Mouse (Mus musculus) layer of hippocampus, postnatal 10 days (tissue): Measurements from ENCODE around the gene Scn11a. TPM values are rescaled to one million over a fixed set of nuclear protein-coding genes. Genes with fewer than 3 reads are reported as not detected.
A peak's percentile ranks its signal among the peaks of the same experiment; 100 is the strongest.

Source experiments
- DNase-seq, 2 experiments: peaks; one replicate each; pipeline ENCODE4 v3.0.0; 2021; ENCODE audit warnings: low spot score in 2 of 2
- long read RNA-seq: library from polyadenylated mRNA; stranded (forward); transcript quantifications from one replicate; pipeline ENCODE4 v2.0.0, GENCODE M21; 2023
- total RNA-seq, 2 experiments: library from RNA; stranded (reverse); gene quantifications; 2 replicates each; pipeline ENCODE4 v1.2.3; 2021

Scn11a gene
- total RNA-seq, result under 1 TPM; 0.18 to 0.25 TPM
- long read RNA-seq, result 0 reads

DNA sequence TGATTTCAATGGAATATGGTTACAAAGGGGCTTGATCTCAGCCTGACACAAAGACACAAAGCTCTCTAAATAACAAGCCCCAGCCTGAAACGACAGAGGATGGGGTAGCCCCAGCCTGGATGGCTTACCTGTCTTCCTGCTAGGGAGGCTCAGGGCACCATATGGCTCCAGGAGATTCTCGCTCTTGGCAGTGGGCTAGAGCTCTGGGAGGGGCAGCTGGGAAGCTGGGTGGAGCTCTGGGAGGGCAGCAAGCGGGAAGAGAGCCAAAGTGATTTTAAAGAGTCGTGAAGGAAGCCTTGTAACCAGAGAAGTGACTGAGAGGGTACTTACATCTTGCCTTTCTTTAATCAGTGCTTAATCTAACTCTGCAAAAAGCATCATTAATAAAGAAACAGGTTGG lies at the start of gene Scn11a:
Gene Scn11a, minus strand, starts transcription at position 160 of the 400 bp plus-strand sequence.
- DNase-seq, result no peak

DNA sequence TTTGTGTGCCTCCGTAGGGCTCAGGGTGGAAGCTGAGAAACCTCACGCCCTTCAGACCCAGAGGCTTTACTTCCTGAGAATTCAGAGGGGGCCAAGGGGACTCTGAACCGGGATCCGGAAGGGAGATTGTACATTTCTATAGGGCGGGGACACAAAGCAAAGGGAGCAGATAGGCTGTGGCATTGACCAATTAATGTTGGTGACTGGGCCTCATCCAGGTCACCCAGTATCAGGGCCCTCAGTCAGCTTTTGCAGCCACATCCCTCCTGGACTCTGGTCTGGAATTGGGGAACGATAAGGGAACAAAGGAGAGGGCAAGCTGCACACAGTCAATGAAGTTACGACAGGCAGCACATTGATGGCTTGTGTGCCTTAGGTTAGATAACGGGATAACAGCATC lies 28.9 kb upstream of the Scn11a start:
- no peak for DNase-seq

DNA sequence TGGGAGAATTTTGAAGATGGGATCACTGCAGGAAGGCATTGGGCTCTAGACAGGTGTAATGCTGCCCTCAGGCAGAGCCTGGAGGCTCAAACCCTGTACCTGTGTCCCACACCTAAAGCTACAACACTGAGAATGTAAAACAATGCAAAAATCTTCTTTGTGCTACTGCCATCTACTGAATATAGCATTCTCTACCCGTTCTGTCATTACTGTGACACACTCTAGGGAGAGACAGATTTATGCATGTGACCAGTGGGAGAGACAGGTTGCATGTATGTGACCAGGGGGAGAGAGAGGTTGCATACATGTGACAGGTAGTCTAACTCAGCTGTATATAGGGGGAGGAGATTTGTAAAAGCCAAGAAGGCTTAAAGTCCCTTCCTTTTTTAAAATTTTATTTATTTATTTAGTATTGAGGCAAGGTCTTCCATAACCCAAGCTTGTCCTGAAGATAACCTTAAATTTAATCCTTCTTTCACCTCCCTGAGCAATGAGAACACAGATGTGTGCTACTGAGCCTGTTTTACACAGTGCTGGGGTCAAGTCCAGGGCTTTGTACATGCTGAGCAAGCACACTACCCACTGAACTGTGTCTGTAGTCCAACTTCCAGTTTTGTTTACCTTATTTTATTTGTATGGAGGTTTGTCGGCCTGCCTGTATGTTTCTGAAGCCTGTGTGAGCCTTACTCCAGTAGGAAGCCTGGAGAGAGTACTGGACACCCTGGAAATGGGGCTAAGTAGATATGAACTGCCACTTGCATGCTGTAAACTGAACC lies 28.0 kb upstream of the Scn11a start:
- no peak for DNase-seq

DNA sequence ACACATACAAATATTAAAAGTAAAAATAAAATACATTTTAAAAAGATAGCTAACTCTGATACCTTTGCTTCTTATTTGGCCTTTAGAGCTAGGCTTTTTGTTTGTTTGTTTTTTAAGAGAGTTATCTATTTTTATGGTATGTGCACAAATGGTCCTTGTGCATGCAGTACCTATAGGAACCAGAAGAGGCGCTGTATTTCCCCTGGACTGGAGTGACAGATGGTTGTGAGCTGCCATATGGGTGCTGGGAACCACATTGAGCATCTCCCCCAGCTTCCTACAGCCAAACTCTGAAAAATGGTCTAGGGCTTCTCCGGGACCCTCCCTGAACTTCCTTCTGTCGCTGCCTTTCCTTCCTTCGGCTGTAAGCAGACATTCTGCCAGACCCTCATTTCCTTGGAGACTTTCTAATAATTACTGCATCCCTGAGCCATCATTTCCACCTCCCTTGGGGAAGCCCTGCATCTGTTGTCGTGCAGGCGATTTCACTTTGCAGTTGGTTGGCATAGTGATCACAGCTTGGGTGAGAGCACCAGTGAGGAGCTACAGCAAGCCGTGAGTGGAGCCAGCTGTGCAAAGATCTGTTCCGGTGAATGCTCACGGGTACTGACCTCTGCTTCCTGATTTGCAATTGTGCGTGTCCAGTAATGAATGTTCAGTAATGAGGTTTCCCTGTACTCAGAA lies 27.2 kb upstream of the Scn11a start:
- peak; percentile 40 to 45 for DNase-seq

DNA sequence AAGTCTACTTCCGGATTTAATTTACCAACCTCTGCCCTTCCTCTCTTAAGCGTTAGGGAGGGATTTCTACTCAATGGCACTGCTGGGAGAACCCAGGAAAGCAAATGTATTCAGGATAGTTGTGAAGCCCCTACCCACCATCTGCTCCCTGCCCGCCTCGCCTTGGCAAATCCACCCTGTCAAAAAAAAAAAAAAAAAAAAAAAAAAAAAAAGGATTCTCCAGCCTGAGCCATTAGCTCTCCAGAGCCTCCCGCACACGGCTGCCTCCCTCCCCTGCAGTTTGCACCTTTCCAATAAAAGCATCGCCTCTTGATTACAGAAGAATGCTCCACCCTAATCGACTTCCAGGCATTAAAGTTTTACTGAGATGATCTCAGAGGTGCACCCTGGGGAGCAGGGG lies 24.0 kb upstream of the Scn11a start:
- DNase-seq, result peak in 1 of 2 experiments; percentile 23

DNA sequence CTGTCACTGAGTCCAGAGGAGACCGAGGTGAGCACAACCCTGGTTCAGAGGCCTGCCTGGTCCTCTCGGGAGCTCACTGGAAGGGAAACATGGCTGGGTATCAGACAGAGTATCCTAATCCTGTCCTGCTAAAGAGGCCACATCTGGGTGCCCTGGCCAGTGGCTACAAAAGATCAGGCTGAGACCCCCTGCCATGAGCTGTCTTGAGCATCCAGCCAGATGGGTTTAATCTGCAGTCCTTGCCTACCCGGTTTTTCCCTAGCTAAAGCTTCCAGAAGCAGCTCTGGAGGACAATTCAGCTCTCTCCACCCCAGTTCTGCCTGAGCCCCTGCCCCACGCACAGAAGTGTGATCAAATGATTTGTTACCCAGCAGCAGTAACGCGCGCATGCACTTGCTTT lies 23.4 kb upstream of the Scn11a start:
- DNase-seq, result no peak

DNA sequence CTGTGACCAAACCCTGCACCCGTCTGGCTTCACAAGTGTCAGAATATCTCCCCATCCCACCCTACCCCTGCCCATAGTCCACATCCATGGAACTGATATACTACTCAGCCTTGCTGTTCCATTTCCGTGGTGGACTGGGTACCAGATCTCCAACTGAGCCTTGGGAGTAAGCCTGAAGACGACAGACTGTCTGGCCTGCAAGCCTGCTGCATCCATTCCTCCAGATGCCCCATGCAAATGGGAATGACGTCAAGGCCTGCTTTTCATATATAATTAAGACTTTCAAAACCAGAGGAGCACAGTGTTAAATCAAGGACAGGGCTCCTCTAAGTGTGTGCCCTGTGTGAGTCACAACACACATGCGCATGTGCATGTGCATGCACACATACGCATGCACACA lies 21.9 kb upstream of the Scn11a start:
- no peak for DNase-seq

DNA sequence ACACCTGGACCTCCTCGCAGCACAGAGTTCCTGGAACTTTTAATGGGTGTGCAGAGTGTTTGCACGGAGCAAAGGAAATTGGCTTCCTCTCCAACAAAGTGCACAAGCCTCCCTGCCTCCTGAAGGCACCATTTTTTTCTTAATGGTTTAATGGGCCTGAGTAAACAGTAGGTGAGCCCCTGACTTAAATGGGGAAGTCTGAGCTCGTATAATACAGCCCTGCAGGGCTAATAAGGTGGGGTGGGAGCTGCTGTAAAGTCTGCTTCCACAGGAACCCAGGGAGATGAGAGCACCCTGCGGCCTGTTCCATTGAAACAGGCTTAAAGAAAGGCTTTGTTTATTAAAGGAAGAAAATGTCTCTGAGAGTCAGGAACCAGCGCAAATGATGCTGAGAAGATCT lies 19.5 kb upstream of the Scn11a start:
- no peak for DNase-seq

DNA sequence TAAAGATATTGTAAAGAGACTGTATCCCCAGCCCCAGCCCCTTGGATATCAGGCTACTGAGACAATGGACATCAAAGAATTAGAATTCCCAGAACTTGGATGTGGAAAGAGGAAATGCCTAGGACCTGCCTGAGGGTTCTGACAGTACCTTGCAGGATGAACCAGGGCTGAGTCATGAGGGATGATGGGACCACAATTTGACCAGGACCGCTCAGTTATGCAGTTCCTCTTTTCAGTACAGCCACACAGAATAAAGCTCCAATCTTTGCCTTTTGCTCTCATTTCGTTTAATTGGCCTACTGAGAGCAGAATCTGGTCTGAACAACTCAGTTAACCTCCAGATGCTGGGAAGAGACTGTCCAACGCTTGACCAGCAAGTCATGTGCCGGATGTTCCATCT lies 18.3 kb upstream of the Scn11a start:
- DNase-seq, result no peak

DNA sequence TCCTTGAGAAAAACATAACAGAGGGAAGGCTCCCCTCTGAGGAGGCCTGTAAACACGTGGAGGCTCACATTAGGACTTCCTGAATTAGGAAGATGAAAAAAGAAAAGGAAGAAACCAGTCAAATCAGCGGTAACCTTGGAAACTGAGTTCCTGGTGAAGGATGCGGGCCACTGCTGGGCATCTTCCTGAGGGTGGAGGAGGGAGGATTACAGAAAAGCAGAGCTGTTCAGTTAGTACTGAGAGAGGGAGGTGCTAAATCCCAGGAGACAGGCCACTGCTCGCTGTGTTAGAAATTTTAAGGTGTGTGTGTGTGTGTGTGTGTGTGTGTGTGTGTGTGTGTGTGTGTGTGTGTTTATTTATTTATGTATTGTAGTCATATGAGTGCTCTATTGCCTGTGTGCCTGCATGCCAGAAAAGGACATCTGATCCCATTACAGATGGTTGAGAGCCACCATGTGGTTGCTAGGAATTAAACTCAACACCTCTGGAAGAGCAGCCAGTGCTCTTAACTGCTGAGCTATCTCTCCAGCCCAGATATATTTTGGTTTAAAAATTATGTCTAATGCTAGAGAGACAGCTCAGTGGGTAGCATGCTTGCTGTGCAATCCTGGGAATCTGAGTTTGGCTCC lies 17.4 kb upstream of the Scn11a start:
- peak in 1 of 2 experiments; percentile 17 for DNase-seq

DNA sequence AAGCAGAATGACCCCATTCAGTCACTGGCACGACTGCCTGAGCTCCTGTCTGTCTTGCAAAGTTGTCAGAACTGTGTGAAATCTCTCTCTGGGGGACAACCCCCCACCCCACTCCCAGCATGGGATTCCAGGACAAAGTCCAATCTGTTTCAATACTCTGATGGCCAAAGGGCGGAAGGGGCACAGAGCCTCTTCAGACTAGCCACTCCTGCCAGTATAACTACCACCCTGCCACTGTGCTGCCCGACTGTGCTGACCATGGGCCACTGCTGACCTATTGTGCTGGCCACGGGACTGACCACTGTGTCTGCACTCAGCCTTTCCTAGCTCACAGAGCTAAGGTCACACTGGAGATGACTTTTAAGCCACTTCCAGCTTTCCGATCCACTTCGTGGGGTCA lies 16.8 kb upstream of the Scn11a start:
- DNase-seq, result no peak

DNA sequence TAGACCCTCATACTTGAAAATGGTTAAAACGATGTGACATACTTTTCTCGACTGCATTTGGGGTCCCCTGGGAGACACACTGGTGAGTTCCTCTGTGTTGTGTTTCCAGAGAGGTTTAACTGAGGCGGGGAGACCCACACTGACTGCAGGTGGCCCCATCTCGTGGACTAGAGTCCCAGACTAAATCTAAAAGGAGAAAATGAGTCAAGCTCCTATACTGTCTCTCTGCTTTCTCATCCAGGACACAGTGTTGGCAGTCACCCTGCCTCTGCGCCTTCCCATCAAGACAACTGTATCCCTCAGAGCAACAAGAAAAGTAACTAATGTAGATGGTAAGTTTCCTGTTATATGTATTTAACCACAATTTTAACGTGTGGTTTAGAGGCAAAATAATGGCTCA lies 15.9 kb upstream of the Scn11a start:
- DNase-seq, result no peak

DNA sequence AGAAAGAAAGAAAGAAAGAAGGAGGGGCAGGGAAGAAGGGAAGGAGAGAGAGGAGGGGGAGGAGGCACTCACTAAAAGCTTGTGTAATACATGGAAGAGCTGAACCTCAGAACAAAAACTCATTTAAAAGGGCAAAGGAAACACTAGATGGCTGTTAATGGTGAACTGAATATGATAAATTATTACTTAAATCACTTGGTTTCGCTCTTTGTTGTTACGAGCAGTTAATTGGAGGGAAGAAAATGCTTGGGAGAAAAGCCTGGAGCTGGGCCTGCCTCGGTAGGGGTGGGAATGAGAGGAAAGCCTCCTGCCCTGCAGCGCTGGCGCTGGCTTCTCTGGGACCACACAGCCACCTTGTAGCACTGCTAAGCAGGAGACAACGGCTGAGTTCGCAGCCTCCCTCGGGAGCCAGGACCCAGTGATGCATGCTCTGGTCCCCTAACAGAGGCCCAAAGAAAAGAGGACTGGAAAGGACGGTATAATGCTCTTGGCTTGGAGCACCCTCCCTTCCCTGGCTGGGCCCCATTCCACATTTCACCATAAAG lies 10.4 kb upstream of the Scn11a start:
- no peak for DNase-seq

DNA sequence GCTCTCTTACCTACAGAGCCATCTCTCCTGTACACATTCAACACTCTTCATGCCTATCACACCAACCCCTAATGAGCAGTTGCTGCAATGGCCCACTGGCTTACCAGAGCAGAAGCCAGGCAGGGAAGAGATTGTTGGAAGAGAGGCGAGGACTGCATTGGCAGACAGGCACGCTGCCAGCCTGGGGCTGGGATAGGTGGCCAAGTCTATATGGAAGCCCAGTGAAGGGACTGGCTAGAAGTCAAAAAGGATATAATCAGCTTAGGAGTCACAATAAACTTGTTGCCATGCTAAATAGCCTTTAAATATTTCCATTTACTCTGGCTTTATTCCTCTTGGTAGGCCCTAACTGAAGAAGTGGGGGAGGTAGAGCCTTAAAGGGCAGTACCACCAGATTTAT lies 5.7 kb upstream of the Scn11a start:
- DNase-seq, result no peak

DNA sequence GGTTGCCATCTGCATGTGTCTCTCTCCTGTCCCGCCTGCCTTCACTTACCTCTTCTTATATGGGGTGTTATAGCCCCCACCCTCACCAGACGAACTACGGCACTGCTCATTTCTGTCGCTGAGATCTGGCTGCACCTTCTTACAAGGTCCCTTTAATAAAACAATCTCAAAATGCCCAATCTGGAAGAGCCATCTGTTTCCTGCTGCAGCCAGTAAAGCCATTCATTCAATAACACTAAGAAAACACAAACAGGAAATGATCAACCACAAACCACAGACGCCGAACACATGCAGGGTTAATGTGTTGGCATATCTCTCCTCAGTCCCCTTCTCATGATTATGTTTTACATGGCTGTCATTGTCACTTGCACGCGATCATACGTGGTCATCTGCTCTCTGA lies 1.5 kb downstream of the Scn11a start:
- no peak for DNase-seq

DNA sequence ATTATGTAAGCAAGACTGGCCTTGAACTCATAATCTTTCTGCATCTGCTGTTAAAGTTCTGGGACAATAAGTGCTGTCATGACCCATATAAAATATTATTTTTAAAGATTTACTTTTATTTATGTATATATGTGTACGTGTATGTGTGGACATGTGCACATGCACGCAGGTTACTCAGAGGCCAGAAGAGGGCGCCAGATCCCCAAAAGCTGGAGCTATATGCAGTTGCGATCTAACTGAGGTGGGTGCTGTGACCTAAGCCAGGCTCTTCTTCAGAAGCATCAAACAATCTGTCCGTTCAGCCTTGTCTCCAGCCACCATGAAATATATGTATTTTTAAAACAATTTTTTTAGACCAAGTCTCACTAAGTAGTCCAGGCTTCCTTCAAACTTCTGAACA lies 11.6 kb downstream of the Scn11a start:
- DNase-seq, result no peak

DNA sequence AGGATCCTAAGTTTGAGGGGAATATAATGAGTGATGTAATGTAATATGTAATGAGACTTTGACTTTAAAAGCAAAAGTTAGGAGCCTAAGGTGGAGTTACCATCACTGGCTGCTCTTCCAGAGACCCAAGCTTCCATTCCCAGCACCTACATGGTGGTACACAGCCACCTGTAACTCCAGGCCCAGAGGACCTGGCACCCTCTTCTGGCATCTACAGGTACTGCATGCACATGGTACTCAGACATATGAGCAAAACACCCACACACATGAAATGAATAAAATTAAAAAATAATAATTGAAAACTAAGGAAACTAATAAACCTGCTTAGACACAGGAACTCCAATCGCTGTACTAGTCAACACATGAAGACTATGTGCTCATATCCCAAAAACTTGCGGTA lies 18.8 kb downstream of the Scn11a start:
- DNase-seq, result no peak

DNA sequence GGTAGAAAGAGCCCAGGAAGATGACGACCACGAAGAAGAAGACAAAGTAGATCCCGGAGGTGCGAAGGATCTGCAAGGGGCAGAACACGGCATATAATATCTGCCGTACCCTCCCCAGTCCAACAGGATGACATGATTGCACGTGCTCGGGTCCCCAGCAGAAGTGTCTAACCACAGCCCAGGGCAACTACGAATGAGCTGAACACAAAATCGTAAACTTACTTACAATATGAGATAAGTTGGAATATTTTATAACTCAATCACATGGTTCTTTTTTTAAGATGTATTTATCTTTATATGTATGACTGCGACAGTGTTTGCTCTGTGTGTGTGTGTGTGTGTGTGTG lies 20.8 kb downstream of the Scn11a start:
- DNase-seq, result no peak

DNA sequence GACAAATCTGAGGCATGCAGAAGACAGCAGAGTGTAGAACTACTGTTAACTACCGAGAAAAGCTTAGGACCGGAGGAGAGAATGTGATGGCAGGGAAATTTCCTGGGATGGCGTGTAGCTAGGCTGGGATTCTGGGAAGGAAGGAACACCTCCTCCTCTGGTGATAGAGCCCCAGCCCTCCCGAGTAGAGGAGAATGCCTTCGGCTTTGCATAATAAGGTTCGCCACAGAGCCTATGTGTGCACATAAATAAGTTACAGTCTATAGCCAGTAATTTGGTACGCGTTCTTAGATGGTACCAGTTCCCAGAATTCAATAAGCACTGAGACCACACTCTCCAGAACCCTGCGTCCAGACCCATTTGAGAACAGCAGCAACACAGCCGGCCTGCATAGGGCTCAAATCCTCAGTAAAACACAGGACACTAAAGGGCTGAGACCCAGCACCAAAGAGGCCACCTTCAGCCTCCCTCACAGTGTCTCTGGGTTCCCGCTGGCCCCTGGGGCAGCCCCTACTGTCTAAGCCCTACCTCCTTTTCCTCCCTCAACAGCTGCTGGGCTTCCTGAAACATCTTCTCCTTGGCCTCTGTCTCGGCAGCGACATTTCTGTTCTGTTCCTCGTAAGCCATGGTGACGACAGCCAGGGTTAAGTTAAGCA lies 21.3 kb downstream of the Scn11a start:
- no peak for DNase-seq

DNA sequence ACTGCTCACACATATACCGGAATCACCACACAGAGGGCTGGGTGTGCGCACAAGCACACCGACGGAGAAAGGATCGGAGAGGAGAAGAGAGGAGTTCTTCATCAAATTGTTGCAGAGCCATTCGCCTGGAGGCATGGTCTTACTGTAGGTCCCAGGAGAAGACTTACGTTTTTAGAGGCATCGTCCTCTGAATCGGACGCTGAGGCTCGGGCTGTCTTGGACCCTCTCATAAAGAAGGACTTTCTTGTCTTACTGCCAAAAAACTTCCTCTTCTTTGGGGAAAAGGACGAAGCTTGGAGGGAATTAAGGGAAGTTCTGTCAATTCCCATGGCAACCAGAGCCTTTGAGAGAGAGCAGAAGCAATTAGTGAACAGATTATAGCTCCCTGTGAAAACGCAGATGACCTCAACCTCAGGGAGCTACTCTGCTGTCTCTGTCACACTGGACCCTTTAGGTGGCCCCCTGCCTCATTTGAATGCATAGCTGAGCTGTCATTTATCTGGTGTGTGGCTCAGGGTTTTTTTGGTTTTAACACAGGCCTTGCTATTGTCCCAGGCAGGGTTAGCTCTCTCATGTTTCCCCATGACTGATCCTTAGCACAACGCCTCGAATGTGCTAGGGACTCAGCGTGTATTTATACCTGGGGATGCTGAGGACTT lies 22.0 kb downstream of the Scn11a start:
- no peak for DNase-seq

DNA sequence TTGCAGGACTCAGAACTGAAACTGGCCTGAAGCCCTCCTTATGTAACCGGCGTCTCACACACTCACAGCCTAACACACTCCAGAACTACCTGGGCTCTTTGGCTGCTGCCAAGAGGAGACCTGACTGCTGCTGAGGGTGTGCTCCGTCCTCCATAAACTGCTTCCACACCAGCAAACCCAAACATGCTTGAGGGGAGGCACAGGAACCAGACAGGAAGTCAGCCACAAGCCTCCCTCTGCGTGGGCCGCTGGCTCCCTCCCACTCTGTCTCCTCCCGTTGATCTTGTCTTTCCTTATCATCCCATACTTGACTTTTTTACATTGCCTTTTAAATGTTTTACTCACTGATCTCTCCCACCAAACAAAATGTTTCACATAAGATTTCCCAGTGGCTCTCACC lies 23.8 kb downstream of the Scn11a start:
- DNase-seq, result no peak
